Mouse (Mus musculus): ENCODE data around the gene Kirrel2.
A peak's percentile ranks its signal among the peaks of the same experiment; 100 is the strongest.
"Not testable (repeated sequence)": the region's sequence is repeated elsewhere in the genome, so short reads cannot be mapped to it uniquely, and the experiment has no call there.

The Kirrel2 gene

GRCm38 (mm10) chr7:30457629-30458330, at the start of gene Kirrel2, which contains the start of gene Nphs1:
Kirrel2 (minus strand) TSS chr7:30457690.
Nphs1 (plus strand) TSS chr7:30458315.
- DNase-seq (ENCODE audit: low spot score in 2 of 2), result peak; percentile 47 to 68

- not testable (repeated sequence) for DNase-seq (ENCODE audit: low spot score in 2 of 2)
These were observed 43.7 kb upstream of the Kirrel2 start for GRCm38 (mm10) chr7:30501159-30501558.

GRCm38 (mm10) chr7:30495506-30496042, 38.1 kb upstream of the Kirrel2 start:
- DNase-seq (ENCODE audit: low spot score in 2 of 2), result not testable (repeated sequence)

DNA sequence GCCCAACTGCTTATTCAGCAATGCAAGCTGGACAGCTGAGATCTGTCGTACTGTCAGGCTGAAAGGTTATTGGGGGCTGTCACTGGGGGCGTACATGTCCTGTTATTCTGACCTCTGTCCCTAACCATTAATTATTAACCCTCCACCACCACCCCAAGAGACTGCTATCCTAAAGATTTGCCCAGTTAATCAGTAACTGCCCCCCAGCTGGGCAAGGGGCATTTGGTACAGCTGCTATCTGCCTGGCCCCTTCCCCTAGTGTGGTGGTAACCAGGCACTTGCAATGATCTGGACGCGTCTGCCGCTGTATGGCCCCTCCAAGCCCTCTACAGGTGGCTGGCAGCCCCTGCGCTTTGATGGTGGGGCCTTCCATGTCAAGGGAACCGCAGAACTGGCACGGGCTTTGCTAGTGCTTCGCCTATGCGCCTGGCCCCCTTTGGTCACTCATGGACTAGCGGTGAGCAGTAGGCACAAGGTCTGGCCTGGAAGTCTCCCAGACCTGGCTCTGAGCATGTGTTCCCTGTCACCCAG, 36.0 kb upstream of the Kirrel2 start, which contains the start of gene Prodh2:
Gene Prodh2 (plus strand): TSS at position 222 of the 531 bp plus-strand sequence.
- DNase-seq (ENCODE audit: low spot score in 2 of 2), result no peak

DNA sequence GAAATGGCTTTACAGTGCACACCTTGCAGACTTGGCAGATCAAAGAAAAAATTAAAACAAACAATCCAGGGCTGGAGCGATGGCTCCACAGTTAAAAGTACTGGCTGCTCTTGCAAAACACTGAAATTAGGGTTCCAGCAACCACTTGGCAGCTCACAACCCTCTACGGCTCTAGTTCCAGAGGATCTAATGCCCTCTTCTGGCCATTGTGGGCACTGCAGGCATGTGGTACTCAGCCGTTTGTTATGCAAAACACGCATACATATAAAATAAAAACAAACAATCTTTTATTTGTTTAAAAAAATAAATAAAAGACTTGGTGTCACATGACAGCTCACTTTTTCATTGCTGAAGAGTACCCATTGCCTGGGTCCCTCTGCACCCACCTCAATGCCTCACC, 35.3 kb upstream of the Kirrel2 start:
- peak; percentile 76 to 88 for DNase-seq (ENCODE audit: low spot score in 2 of 2)

DNA sequence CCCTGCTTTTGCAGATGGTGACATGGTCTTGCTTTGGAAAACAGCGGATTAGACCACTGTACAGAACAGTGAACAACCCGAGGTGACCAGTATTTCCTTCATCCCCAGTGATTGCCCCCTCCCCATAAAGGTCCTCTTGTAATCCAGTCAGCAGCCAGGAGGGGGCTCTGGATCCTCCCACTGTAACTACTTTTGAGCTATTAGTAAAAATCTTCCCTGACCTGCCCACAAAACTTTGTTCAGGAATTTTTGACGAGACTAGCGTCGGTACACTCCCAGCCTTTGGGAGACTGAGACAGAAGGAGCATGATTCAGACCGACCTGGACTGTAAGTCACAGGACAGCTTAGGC, 33.4 kb upstream of the Kirrel2 start:
- DNase-seq (ENCODE audit: low spot score in 2 of 2), result no peak

- DNase-seq (ENCODE audit: low spot score in 2 of 2), result peak in 1 of 2 experiments; percentile 52
These were observed 32.9 kb upstream of the Kirrel2 start for GRCm38 (mm10) chr7:30490251-30490956.

DNA sequence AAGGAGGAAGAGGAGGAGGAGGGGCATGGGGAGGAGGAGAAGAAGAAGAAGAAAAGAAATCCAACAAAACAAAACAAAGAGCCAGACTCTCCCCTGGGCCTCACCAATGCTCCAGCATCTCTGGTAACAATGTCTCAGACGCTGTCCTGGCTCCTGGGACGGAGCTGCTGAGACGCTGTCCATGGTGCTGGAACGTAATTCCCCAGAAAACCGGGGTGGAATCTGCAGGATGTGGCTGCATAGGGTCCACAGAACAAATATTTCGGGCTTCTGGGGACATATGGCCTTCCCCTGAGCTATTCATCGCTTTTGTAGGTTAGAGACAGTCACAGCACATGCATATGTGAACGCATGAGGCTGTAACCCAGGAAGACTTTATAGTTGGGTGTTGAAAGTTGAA, 26.8 kb upstream of the Kirrel2 start:
- DNase-seq (ENCODE audit: low spot score in 2 of 2), result no peak

GRCm38 (mm10) chr7:30477415-30478381, 20.2 kb upstream of the Kirrel2 start:
- DNase-seq (ENCODE audit: low spot score in 2 of 2), result no peak

- DNase-seq (ENCODE audit: low spot score in 2 of 2), result not testable (repeated sequence)
These were observed 18.6 kb upstream of the Kirrel2 start for GRCm38 (mm10) chr7:30476136-30476535.

DNA sequence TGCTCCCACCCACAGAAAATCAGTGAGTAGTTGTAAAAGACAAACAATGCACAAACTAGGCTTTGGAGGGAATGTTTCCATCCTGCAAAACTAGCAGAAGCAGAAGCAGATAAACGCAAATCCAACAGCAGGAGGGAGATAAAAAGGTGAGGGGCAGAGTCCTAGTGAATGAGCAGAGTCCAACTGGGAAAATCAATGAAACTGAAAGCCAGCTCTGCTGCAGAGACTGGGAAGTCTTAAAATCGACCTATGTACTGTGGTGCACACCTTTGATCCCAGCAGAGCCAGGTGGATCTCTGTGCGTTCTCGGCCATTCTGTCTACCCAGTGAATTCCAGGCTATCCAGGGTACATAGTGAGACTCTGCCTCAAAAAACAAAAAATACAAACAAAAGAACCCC, 17.5 kb upstream of the Kirrel2 start:
- DNase-seq (ENCODE audit: low spot score in 2 of 2), result no peak

GRCm38 (mm10) chr7:30472411-30472810, 14.9 kb upstream of the Kirrel2 start:
- peak in 1 of 2 experiments; percentile 70 for DNase-seq (ENCODE audit: low spot score in 2 of 2)

GRCm38 (mm10) chr7:30464816-30465300, 7.4 kb upstream of the Kirrel2 start:
- DNase-seq (ENCODE audit: low spot score in 2 of 2), result no peak

- DNase-seq (ENCODE audit: low spot score in 2 of 2), result no peak
These were observed 6.5 kb upstream of the Kirrel2 start for GRCm38 (mm10) chr7:30463996-30464395.

DNA sequence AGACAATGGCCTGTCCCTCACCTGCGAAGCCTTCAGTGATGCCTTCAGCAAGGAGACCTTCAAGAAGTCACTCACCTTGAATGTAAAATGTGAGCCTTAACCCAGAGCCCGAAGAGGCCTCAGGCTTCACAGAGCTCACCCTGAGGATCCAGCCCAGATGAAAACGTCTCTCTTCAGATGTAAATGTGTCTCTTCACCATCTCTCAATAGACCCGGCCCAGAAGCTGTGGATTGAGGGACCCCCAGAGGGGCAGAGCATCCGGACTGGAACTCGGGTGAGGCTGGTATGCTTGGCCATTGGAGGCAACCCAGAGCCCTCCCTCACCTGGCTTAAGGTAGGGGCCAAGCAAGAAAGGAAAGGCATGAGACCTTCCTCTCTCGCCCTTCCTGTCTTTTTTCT, 6.1 kb upstream of the Kirrel2 start:
- no peak for DNase-seq (ENCODE audit: low spot score in 2 of 2)

DNA sequence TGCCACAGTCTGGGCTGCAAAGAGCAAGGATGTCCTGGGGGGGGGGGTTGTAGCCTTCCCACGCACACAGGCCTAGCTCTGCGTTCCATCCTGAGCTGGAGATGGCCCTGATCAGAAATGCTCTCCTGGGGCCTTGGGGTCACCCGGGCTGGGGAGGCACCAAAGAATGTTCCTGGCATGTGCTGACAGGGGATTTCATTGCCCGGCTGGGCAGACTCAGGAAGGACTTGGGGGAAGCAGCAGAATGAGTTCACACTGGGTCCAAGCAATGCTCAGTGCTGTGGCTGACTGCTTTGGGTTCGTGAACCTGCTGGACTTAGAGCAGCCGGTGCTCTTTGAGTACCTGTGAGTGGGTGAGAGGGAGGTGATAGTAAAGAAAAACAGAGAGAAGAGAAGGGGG, 2.0 kb upstream of the Kirrel2 start:
- DNase-seq (ENCODE audit: low spot score in 2 of 2), result no peak

- no peak for DNase-seq (ENCODE audit: low spot score in 2 of 2)
These were observed 420 bp downstream of the Kirrel2 start for GRCm38 (mm10) chr7:30456911-30457628.

DNA sequence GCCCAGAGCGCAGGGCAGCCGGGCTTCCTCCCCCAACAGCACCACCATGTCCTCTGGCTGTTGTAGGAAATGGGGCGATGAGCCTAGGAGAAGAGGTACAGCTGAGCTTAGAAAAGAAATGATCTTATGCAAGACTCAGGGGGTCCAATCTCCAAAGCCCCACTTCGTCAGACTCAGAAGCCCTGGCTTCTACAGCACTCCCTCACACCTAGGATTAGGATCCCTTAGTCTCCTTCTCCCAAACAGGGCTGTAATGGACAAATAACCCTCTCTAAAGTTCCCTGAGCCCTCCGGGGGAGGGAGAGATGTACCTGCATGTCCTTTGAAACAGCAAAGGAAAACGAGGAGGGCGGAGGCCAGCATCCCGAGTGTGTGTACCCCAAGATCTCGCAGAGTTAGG, 1.0 kb downstream of the Kirrel2 start:
- DNase-seq (ENCODE audit: low spot score in 2 of 2), result no peak

DNA sequence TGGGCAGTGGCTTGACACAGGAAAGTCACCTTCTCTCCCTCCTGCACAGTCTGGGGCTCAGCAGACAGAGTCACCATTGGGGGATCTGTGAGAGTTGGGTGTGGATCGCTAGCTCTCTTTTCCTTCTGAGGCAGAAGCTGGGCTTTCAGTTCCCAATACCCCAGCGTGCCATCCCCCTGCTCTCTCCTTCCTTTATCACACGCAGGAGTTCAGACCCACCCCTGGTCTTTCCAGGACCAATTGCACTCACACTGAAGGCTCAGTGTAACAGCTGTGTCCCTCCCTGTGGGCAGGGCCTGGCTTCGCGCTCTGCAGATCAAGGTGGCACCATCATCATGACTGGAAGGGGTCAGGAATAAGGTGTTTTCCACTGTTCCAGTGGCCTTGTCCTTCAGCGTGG, 3.2 kb downstream of the Kirrel2 start:
- no peak for DNase-seq (ENCODE audit: low spot score in 2 of 2)

- no peak for DNase-seq (ENCODE audit: low spot score in 2 of 2)
These were observed 3.7 kb downstream of the Kirrel2 start for GRCm38 (mm10) chr7:30453766-30454165.

GRCm38 (mm10) chr7:30453327-30453726, 4.2 kb downstream of the Kirrel2 start:
- DNase-seq (ENCODE audit: low spot score in 2 of 2), result no peak

All from cerebellum, postnatal 4 days (tissue).